Mouse (Mus musculus) heart, embryonic 12.5 days (tissue): ENCODE data around the gene Nuak2. TPM values are rescaled to one million over a fixed set of nuclear protein-coding genes. Genes with fewer than 3 reads are reported as not detected.
"Not testable (repeated sequence)": the region's sequence is repeated elsewhere in the genome, so short reads cannot be mapped to it uniquely, and the experiment has no call there.

Experiments
- ATAC-seq: fragments of 200-750 bp; cut with Nextera tagmentation; 2 replicates; pipeline ENCODE4 v1.8.0; 2017; ENCODE audit warnings: moderate TSS enrichment, moderate library complexity; ENCODE audit not compliant: insufficient number of reproducible peaks, low FRiP score
- H3K27ac ChIP-seq: fragments of 300-500 bp; sonication (generic); 2 replicates; pipeline ENCODE4 v1.5.1; 2016; ENCODE audit warnings: mild to moderate bottlenecking, moderate library complexity; ENCODE audit not compliant: poor library complexity, severe bottlenecking
- H3K27me3 ChIP-seq: fragments of 300-500 bp; sonication (generic); replicated peaks from 2 replicates; pipeline ENCODE4 v1.6.1; 2016; ENCODE audit warnings: mild to moderate bottlenecking, moderate library complexity
- H3K36me3 ChIP-seq: fragments of 300-500 bp; sonication (generic); 2 replicates; pipeline ENCODE4 v1.6.1; 2016; ENCODE audit warnings: mild to moderate bottlenecking, moderate library complexity
- H3K4me1 ChIP-seq: fragments of 300-500 bp; sonication (generic); replicated peaks from 2 replicates; pipeline ENCODE4 v1.6.1; 2016; ENCODE audit warnings: mild to moderate bottlenecking
- H3K4me2 ChIP-seq: fragments of 300-500 bp; sonication (generic); 2 replicates; pipeline ENCODE4 v1.6.1; 2016; ENCODE audit warnings: mild to moderate bottlenecking, moderate library complexity
- H3K4me3 ChIP-seq: fragments of 300-500 bp; sonication (generic); 2 replicates; pipeline ENCODE4 v1.5.1; 2016; ENCODE audit warnings: mild to moderate bottlenecking
- H3K9ac ChIP-seq: fragments of 300-500 bp; sonication (generic); 2 replicates; pipeline ENCODE4 v1.6.1; 2016; ENCODE audit warnings: mild to moderate bottlenecking, moderate library complexity
- H3K9me3 ChIP-seq: fragments of 300-500 bp; sonication (generic); replicated peaks from 2 replicates; pipeline ENCODE4 v1.6.1; 2016; ENCODE audit warnings: mild to moderate bottlenecking, moderate library complexity
- WGBS: fragments of 180-500 bp; shearing (Covaris S2); methylation state at CpG from one replicate; pipeline ENCODE4 v1.1.7; 2016; 5-methylcytosine and 5-hydroxymethylcytosine counted together
- polyA plus RNA-seq: library from polyadenylated mRNA; unstranded; fragments of >200 nt; fragmentation: Nextera tagmentation; extraction: Ambion mirVana; gene quantifications from 2 replicates; pipeline ENCODE4 v1.2.1, GENCODE M21; 2016

The Nuak2 gene
- 2.6 and 3.1 TPM in 2 replicates for polyA plus RNA-seq

- ATAC-seq: peak; percentile 68
- Histone ChIP-seq H3K27ac (no peak within 1 kb of the TSS), H3K36me3 (no peaks in the 10 kb centered on the region), H3K4me3 (peak within 1 kb of the TSS; percentile 67), H3K9ac (peak within 1 kb of the TSS; percentile 78), H3K4me2 (peak within 1 kb of the TSS; percentile 98), H3K27me3 (peaks cover 17% of the 10 kb centered on the region), H3K4me1 (peaks cover 51% of the 10 kb centered on the region), H3K9me3 (no peaks in the 10 kb centered on the region)
- under 1% methylated on average over 67 of the region's 67 CpGs for WGBS
Observed at GRCm38 (mm10) chr1:132315889-132316624, at the start of gene Nuak2. Gene Nuak2 (plus strand): TSS chr1:132316126.

- no peak for ATAC-seq
- 30% methylated on average over 8 of the region's 8 CpGs for WGBS
Observed at GRCm38 (mm10) chr1:132266791-132267557, 49.0 kb upstream of the Nuak2 start.

GRCm38 (mm10) chr1:132267959-132268358 is 48.0 kb upstream of the Nuak2 start:
- no peak for ATAC-seq
- Histone ChIP-seq H3K27ac (no peak overlapping the region), H3K4me2 (no peak overlapping the region), H3K4me1 (peaks cover 29% of the 10 kb centered on the region), H3K27me3 (no peaks in the 10 kb centered on the region), H3K9ac (no peak overlapping the region), H3K4me3 (no peak overlapping the region), H3K36me3 (no peaks in the 10 kb centered on the region), H3K9me3 (no peaks in the 10 kb centered on the region)
- 72% methylated on average over 2 of the region's 2 CpGs for WGBS

More at GRCm38 (mm10) chr1:132266791-132267557, 49.0 kb upstream of the Nuak2 start:
- H3K9me3 ChIP-seq: no peaks in the 10 kb centered on the region
- no peak overlapping the region for H3K4me3 ChIP-seq
- H3K4me2 ChIP-seq: no peak overlapping the region; the same call in 1 of the 2 replicates
- no peak overlapping the region for H3K9ac ChIP-seq
- no peak overlapping the region for H3K27ac ChIP-seq
- no peaks in the 10 kb centered on the region for H3K27me3 ChIP-seq
- peaks cover 29% of the 10 kb centered on the region for H3K4me1 ChIP-seq
- H3K36me3 ChIP-seq: no peaks in the 10 kb centered on the region

- Histone ChIP-seq H3K4me1 (peaks cover 29% of the 10 kb centered on the region), H3K27ac (no peak overlapping the region), H3K4me3 (no peak overlapping the region), H3K9me3 (no peaks in the 10 kb centered on the region), H3K36me3 (no peaks in the 10 kb centered on the region), H3K27me3 (no peaks in the 10 kb centered on the region), H3K9ac (no peak overlapping the region), H3K4me2 (no peak overlapping the region)
- WGBS: 58% methylated on average over 7 of the region's 7 CpGs
- ATAC-seq: no peak
Observed at GRCm38 (mm10) chr1:132268418-132269060, 47.4 kb upstream of the Nuak2 start.

GRCm38 (mm10) chr1:132271237-132271636 is 44.7 kb upstream of the Nuak2 start:
- H3K27me3 ChIP-seq: no peaks in the 10 kb centered on the region
- H3K4me2 ChIP-seq: no peak overlapping the region
- WGBS: 80% methylated on average over 3 of the region's 3 CpGs
- H3K36me3 ChIP-seq: no peaks in the 10 kb centered on the region
- H3K27ac ChIP-seq: no peak overlapping the region
- H3K9ac ChIP-seq: no peak overlapping the region
- ATAC-seq: no peak
- no peaks in the 10 kb centered on the region for H3K9me3 ChIP-seq
- no peak overlapping the region for H3K4me3 ChIP-seq
- peaks cover 29% of the 10 kb centered on the region for H3K4me1 ChIP-seq

GRCm38 (mm10) chr1:132276694-132277093 is 39.2 kb upstream of the Nuak2 start:
- 57% methylated on average over 3 of the region's 3 CpGs for WGBS
- ATAC-seq: no peak
- H3K9me3 ChIP-seq: no peaks in the 10 kb centered on the region
- no peaks in the 10 kb centered on the region for H3K36me3 ChIP-seq
- peaks cover 4% of the 10 kb centered on the region for H3K4me1 ChIP-seq
- H3K4me3 ChIP-seq: no peak overlapping the region
- H3K9ac ChIP-seq: no peak overlapping the region
- no peak overlapping the region for H3K4me2 ChIP-seq
- H3K27ac ChIP-seq: no peak overlapping the region
- 0 out of 2 replicates have a peak, but pooled peaks cover under 1% of the 10 kb centered on the region for H3K27me3 ChIP-seq

GRCm38 (mm10) chr1:132277124-132277523 is 38.8 kb upstream of the Nuak2 start:
- no peak for ATAC-seq
- Histone ChIP-seq H3K9me3 (no peaks in the 10 kb centered on the region), H3K27me3 (0 out of 2 replicates have a peak, but pooled peaks cover 5% of the 10 kb centered on the region), H3K27ac (no peak overlapping the region), H3K36me3 (no peaks in the 10 kb centered on the region), H3K4me1 (peaks cover 4% of the 10 kb centered on the region), H3K9ac (no peak overlapping the region), H3K4me2 (no peak overlapping the region), H3K4me3 (no peak overlapping the region)
- WGBS: 53% methylated on average over 6 of the region's 6 CpGs

GRCm38 (mm10) chr1:132280636-132281035 is 35.3 kb upstream of the Nuak2 start:
- not testable (repeated sequence) for H3K4me2 ChIP-seq, H3K36me3 ChIP-seq, H3K4me1 ChIP-seq, H3K27ac ChIP-seq, H3K9ac ChIP-seq, H3K9me3 ChIP-seq, H3K4me3 ChIP-seq, ATAC-seq
- 0 out of 2 replicates have a peak, but pooled peaks cover 12% of the 10 kb centered on the region for H3K27me3 ChIP-seq
- WGBS: 63% methylated on average over 6 of the region's 6 CpGs

GRCm38 (mm10) chr1:132281523-132282176 is 34.3 kb upstream of the Nuak2 start:
- no peak for ATAC-seq
- 31% methylated on average over 8 of the region's 8 CpGs for WGBS
- H3K36me3 ChIP-seq: no peaks in the 10 kb centered on the region

GRCm38 (mm10) chr1:132282177-132282536 is 33.8 kb upstream of the Nuak2 start:
- no peak overlapping the region for H3K4me3 ChIP-seq
- H3K9ac ChIP-seq: no peak overlapping the region
- H3K4me2 ChIP-seq: no peak overlapping the region
- no peaks in the 10 kb centered on the region for H3K9me3 ChIP-seq
- no peak overlapping the region for H3K27ac ChIP-seq
- H3K27me3 ChIP-seq: 0 out of 2 replicates have a peak, but pooled peaks cover 12% of the 10 kb centered on the region
- no peak for ATAC-seq
- peaks cover 3% of the 10 kb centered on the region for H3K4me1 ChIP-seq
- H3K36me3 ChIP-seq: no peaks in the 10 kb centered on the region
- WGBS: 83% methylated on average over 2 of the region's 2 CpGs

More at GRCm38 (mm10) chr1:132281523-132282176, 34.3 kb upstream of the Nuak2 start:
- no peaks in the 10 kb centered on the region for H3K9me3 ChIP-seq
- 0 out of 2 replicates have a peak, but pooled peaks cover 12% of the 10 kb centered on the region for H3K27me3 ChIP-seq
- H3K4me3 ChIP-seq: no peak overlapping the region
- H3K9ac ChIP-seq: no peak overlapping the region
- no peak overlapping the region for H3K27ac ChIP-seq
- no peak overlapping the region for H3K4me2 ChIP-seq
- H3K4me1 ChIP-seq: peaks cover 4% of the 10 kb centered on the region
